Mouse (Mus musculus) CH12.LX (cell line): Measurements from ENCODE around the gene Zfp423. TPM values are rescaled to one million over a fixed set of nuclear protein-coding genes. Genes with fewer than 3 reads are reported as not detected.

ENCODE experiments used
- DNase-seq: peaks from one replicate; pipeline ENCODE4 v3.0.0-alpha.2; 2013; ENCODE audit errors: extremely low read depth
- H3K27ac ChIP-seq: 2 replicates; pipeline ENCODE4 v1.5.1; 2012; ENCODE audit warnings: low read depth, mild to moderate bottlenecking, control low read depth, moderate library complexity; ENCODE audit not compliant: insufficient read depth
- H3K27me3 ChIP-seq: replicated peaks from 2 replicates; pipeline ENCODE3; 2012; ENCODE audit warnings: inconsistent platforms
- H3K36me3 ChIP-seq, 2 experiments: replicated peaks in 1 of 2; 2 replicates each; pipeline versions ENCODE3 to v1.6.1; 2012; ENCODE audit warnings: inconsistent platforms in 1 of 2, low read length in 1 of 2, mild to moderate bottlenecking in 1 of 2, mixed read lengths in 1 of 2, moderate library complexity in 1 of 2; ENCODE audit not compliant: control insufficient read depth in 1 of 2, insufficient read depth in 1 of 2
- H3K4me1 ChIP-seq, 2 experiments: 2 replicates each; pipeline ENCODE4 v1.6.1; 2012; ENCODE audit warnings: inconsistent platforms in 1 of 2, moderate library complexity in 1 of 2; ENCODE audit not compliant: insufficient read depth in 2 of 2, control insufficient read depth in 1 of 2
- H3K4me2 ChIP-seq: 2 replicates; pipeline ENCODE4 v1.6.1; 2012; ENCODE audit warnings: low read depth, mild to moderate bottlenecking, control low read depth; ENCODE audit not compliant: poor library complexity, insufficient read depth, severe bottlenecking
- H3K4me3 ChIP-seq, 3 experiments: fragments of 150-350 bp in 1 of 3; sonication (generic) in 1 of 3; replicated peaks in 1 of 3; 2 replicates each; pipeline versions ENCODE3 to v1.5.1; 2011 to 2012; ENCODE audit warnings: low read depth in 2 of 3, low read length in 2 of 3, mild to moderate bottlenecking in 2 of 3, moderate library complexity in 2 of 3, control low read depth in 1 of 3, improper control_type of control experiment in 1 of 3, inconsistent platforms in 1 of 3, mixed read lengths in 1 of 3; ENCODE audit not compliant: poor library complexity in 1 of 3
- H3K79me2 ChIP-seq: replicated peaks from 2 replicates; pipeline ENCODE4 v1.6.1; 2012; ENCODE audit warnings: mild to moderate bottlenecking, moderate library complexity; ENCODE audit not compliant: control insufficient read depth, poor library complexity, insufficient read depth, severe bottlenecking; ENCODE audit errors: extremely low read depth
- H3K9ac ChIP-seq: 2 replicates; pipeline ENCODE4 v1.6.1; 2012; ENCODE audit warnings: low read depth, mild to moderate bottlenecking, control low read depth, moderate library complexity; ENCODE audit not compliant: insufficient read depth
- H3K9me3 ChIP-seq: replicated peaks from 2 replicates; pipeline ENCODE3; 2012; ENCODE audit warnings: low read length, inconsistent platforms, mixed read lengths
- BHLHE40 ChIP-seq: IDR thresholded peaks from 2 replicates; pipeline ENCODE4 v1.6.1; 2011; ENCODE audit warnings: mild to moderate bottlenecking, low read depth, low read length, improper control_type of control experiment
- CHD2 ChIP-seq: IDR thresholded peaks from 2 replicates; pipeline ENCODE4 v1.6.1; 2011; ENCODE audit warnings: low read length, improper control_type of control experiment
- CTCF ChIP-seq, 2 experiments: IDR thresholded peaks in 1 of 2; conservative IDR thresholded peaks in 1 of 2; 2 replicates each; pipeline ENCODE4 v1.5.1; 2011 to 2012; ENCODE audit warnings: low read depth in 2 of 2, low read length in 2 of 2, improper control_type of control experiment in 1 of 2, inconsistent platforms in 1 of 2, mild to moderate bottlenecking in 1 of 2, moderate library complexity in 1 of 2
- E2F4 ChIP-seq: IDR thresholded peaks from 2 replicates; pipeline ENCODE4 v1.6.1; 2011; ENCODE audit warnings: low read depth, low read length, improper control_type of control experiment; ENCODE audit not compliant: insufficient replicate concordance
- GABPA ChIP-seq: IDR thresholded peaks from 2 replicates; pipeline ENCODE4 v1.6.1; 2012; ENCODE audit warnings: low read depth, low read length, improper control_type of control experiment, inconsistent platforms; ENCODE audit not compliant: insufficient replicate concordance
- IRF4 ChIP-seq: IDR thresholded peaks from 2 replicates; pipeline ENCODE4 v1.6.1; 2014; ENCODE audit warnings: low read depth, mild to moderate bottlenecking, inconsistent platforms, low read length, improper control_type of control experiment
- JUND ChIP-seq: conservative IDR thresholded peaks from 2 replicates; pipeline ENCODE4 v1.6.1; 2011; ENCODE audit warnings: low read depth, low read length, improper control_type of control experiment
- KAT2A ChIP-seq: IDR thresholded peaks from 2 replicates; pipeline ENCODE4 v1.6.1; 2012; ENCODE audit warnings: low read length, improper control_type of control experiment, inconsistent platforms; ENCODE audit not compliant: insufficient replicate concordance
- MAFK ChIP-seq: IDR thresholded peaks from 2 replicates; pipeline ENCODE4 v1.6.1; 2011; ENCODE audit warnings: low read length, improper control_type of control experiment; ENCODE audit not compliant: insufficient replicate concordance
- MAZ ChIP-seq: IDR thresholded peaks from 2 replicates; pipeline ENCODE4 v1.6.1; 2012; ENCODE audit warnings: low read depth, mild to moderate bottlenecking, inconsistent platforms, low read length, improper control_type of control experiment, moderate library complexity
- MYC ChIP-seq: IDR thresholded peaks from 2 replicates; pipeline ENCODE4 v1.6.1; 2011; ENCODE audit warnings: low read depth, mild to moderate bottlenecking, improper control_type of control experiment, low read length
- NELFE ChIP-seq: IDR thresholded peaks from 2 replicates; pipeline ENCODE4 v1.6.1; 2011; ENCODE audit warnings: low read depth, low read length, improper control_type of control experiment
- PAX5 ChIP-seq: IDR thresholded peaks from 2 replicates; pipeline ENCODE4 v1.6.1; 2012; ENCODE audit warnings: low read length, inconsistent platforms, mixed read lengths
- SIN3A ChIP-seq: IDR thresholded peaks from 2 replicates; pipeline ENCODE4 v1.6.1; 2012; ENCODE audit warnings: low read length, improper control_type of control experiment, inconsistent platforms
- TBP ChIP-seq: conservative IDR thresholded peaks from 2 replicates; pipeline ENCODE4 v1.6.1; 2011; ENCODE audit warnings: low read depth, low read length, improper control_type of control experiment
- USF2 ChIP-seq: conservative IDR thresholded peaks from 2 replicates; pipeline ENCODE4 v1.6.1; 2011; ENCODE audit warnings: low read depth, low read length, improper control_type of control experiment
- ZKSCAN1 ChIP-seq: IDR thresholded peaks from 2 replicates; pipeline ENCODE4 v1.6.1; 2012; ENCODE audit warnings: low read depth, inconsistent platforms, low read length, improper control_type of control experiment, borderline replicate concordance
- dilution Hi-C: fragments of 300-500 bp; cut with MboI; formaldehyde crosslinking; loops from 2 replicates; pipeline ENCODE4 v1.14.3; 2020; ENCODE audit warnings: low sequenced_read_pairs; ENCODE audit not compliant: extremely low pct_unique_long_range_greater_than_20kb, extremely low pct_ligation_motif_present
- in situ Hi-C: fragments of 300-500 bp; cut with MboI; formaldehyde crosslinking; loops from 3 replicates; pipeline ENCODE4 v1.14.3; 2019; ENCODE audit warnings: low sequenced_read_pairs, low pct_ligation_motif_present, low pct_unique_long_range_greater_than_20kb, mixed read lengths
- polyA plus RNA-seq: library from polyadenylated mRNA; unstranded; fragments of >175 nt; gene quantifications from 2 replicates; pipeline ENCODE4 v1.2.1, GENCODE M21; 2012; ENCODE audit warnings: low read depth; ENCODE audit not compliant: insufficient read length
- total RNA-seq, 2 experiments: library from RNA; depleted of rRNA; stranded (reverse); fragments of 300-350 nt in 1 of 2; fragments of >200 nt in 1 of 2; gene quantifications; 2 replicates each; pipeline ENCODE4 v1.2.3; 2012 to 2014

Zfp423 gene
- total and polyA plus RNA-seq, 3 experiments, result 0.25 to 2.7 (median 0.32) TPM

- in situ Hi-C loops, result no loop called here
- Histone ChIP-seq H3K27me3 (no peaks in the 10 kb centered on the region), H3K4me1 (peaks cover 12 to 48% of the 10 kb centered on the region in 2 experiments; a peak in 3 of 4 replicates), H3K36me3 (no peaks in the 10 kb centered on the region), H3K9me3 (no peaks in the 10 kb centered on the region), H3K9ac (no peak overlapping the region), H3K79me2 (no peaks in the 10 kb centered on the region), H3K4me3 (no peak overlapping the region), H3K27ac (no peak overlapping the region), H3K4me2 (no peak overlapping the region)
- DNase-seq, result no peak
- TF ChIP-seq GABPA (no peak), PAX5 (no peak), MYC (no peak), TBP (no peak), MAZ (no peak), MAFK (peak; percentile 75), SIN3A (no peak), E2F4 (no peak), JUND (no peak)
- dilution Hi-C loops, result no loop called here
Observed at GRCm38 (mm10) chr8:87933752-87934151, 25.6 kb downstream of the Zfp423 start.

DNA sequence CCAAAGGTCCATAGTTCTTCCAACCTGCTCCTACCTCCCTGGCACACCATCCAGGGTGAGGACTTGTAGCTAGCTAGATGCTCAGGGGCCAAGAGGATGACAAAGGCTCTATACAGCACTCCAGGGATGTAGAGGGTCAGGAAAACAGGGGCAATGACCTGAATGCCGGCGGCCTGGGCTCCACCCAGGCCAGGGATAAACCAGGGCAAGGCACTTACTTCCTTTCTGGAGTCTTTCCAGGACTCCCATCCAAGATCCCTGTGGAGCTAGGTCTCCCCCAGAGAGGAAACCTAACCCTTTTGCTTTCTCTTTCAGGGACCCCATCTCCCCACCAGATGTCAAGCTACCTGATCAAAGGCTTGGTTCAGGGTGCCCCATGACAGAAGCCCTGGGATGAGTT is 30.5 kb downstream of the Zfp423 start:
- no peak for DNase-seq
- Histone ChIP-seq H3K27me3 (no peaks in the 10 kb centered on the region), H3K9me3 (no peaks in the 10 kb centered on the region), H3K4me3 (no peak overlapping the region), H3K27ac (no peak overlapping the region), H3K36me3 (no peaks in the 10 kb centered on the region), H3K4me2 (no peak overlapping the region), H3K9ac (no peak overlapping the region), H3K4me1 (peaks cover 0 to 27% of the 10 kb centered on the region in 2 experiments; a peak in 2 of 4 replicates), H3K79me2 (no peaks in the 10 kb centered on the region)
- TF ChIP-seq BHLHE40, result no peak
- TF ChIP-seq USF2, result no peak
- TF ChIP-seq KAT2A, result no peak
- TF ChIP-seq IRF4, result no peak
- TF ChIP-seq ZKSCAN1, result no peak
- TF ChIP-seq TBP, result no peak
- no peak for TF ChIP-seq CHD2
- no peak for TF ChIP-seq NELFE
- TF ChIP-seq PAX5, result no peak
- TF ChIP-seq CTCF (conservative IDR thresholded peaks at IDR 0.05 in 1 of 2, IDR thresholded peaks at IDR 0.05 in 1 of 2; ENCODE audit: low read depth in 2 of 2, low read length in 2 of 2), result no peak
- in situ Hi-C loops, result no loop called here
- dilution Hi-C loops, result no loop called here
